Mouse (Mus musculus): ENCODE measurements at regions not wholly inside any gene's neighbourhood (a gene's known extent, or its start where the extent isn't known, plus 50 kb on each side); places are given as distances from the start of the nearest gene placed in this dataset.

DNA sequence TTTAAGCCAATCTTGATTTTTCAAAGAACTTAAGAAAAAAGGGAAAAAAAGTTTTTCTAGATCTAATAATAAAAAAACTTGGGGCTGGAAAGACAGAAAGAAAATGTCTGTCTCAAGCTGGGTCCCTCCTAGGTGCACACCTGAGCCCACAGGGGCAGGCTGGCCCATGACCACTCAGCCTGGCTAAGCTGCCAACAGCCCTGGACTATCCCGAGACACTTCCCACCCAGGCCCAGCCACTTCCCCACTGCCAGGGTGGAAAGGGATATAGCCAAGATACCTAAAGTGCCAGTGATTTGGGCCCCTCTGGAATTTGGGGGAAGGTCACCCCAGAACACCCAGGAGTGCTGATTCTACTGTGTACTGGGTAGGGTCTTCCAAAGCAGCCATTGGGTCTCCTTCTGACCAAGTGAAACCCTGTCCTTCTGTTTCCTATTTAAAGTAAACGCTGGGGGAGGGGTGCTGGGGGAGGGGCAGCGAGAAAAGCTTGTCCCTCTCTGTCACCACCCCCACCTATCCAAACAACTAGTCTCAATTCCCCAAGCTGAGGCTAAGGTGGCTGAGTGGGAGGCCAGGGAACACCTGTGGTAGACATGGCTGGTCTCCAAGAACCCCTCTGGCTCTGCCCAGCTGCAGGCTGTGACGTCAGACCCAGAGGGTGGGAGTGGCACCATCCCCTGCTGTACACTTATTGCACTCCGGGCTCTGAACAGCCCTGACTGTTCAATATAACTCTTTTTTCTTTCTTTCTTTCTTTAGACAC lies 62.6 kb downstream of the Mcfd2 start:
- DNase-seq, result peak; percentile 51 to 63

DNA sequence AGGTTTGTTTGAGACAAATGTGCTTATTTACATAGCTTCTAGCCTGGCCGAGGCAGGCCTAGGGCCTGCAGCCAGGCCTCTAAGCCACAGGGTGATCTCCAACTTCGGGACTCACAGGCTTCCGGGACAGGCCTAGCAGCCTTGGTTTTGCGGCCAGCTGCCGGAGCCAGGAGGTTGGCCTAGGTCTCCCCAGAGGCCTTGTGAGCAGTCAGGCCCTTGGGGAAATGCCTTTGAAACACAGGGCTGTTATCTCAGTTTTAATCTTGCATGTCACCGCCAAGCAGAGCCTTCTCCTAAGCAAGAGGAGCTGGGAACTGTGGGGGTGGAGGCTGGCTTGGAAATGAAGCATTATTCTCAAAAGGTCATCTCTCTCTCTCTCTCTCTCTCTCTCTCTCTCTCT lies 63.2 kb downstream of the Mcfd2 start:
- peak; percentile 30 to 31 for DNase-seq

- no peak for DNase-seq
Observed at GRCm38 (mm10) chr17:87200721-87201242, 65.0 kb downstream of the Mcfd2 start.

DNA sequence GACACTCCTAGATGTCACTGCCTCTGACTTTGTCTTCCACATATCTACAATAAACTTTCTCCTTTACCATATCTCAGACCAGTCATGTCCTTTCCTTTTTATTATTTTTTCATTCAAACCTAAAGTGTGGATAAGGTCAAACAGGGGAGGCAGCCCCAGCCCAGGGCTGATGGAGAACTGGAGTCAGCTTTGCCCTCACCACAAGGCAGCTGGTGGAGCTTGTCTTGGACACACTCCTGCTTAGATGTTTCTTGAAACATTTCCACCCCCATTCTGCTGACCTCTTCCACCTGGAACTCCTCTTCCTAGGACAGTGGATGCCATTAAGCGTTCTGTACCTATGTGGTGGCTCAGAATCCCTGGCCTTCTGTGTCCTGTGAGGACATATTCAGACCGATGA lies 65.6 kb downstream of the Mcfd2 start:
- no peak for DNase-seq

GRCm38 (mm10) chr17:87199134-87199533 lies 66.6 kb downstream of the Mcfd2 start:
- no peak for DNase-seq

DNA sequence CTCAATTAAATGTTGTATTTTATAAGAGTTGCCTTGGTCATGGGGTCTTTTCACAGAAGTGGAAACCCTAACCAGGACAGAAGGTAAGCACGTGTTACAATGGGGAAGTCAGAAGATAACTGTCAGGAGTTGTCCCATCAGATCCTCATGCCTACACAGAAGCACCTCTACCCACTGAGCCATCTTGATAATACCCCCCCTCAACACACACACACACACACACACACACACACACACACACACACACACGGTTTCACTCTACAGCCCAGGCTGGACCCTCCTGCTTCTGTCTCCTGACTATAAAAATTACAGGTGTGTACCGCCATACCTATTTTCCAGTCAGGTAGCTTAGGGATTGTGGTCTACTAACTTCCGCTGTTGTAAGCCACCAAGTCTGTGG lies 68.3 kb downstream of the Mcfd2 start:
- no peak for DNase-seq

GRCm38 (mm10) chr17:87194639-87195038 lies 71.1 kb downstream of the Mcfd2 start:
- no peak for DNase-seq

GRCm38 (mm10) chr17:87193482-87193881 lies 72.3 kb downstream of the Mcfd2 start:
- DNase-seq, result no peak

DNA sequence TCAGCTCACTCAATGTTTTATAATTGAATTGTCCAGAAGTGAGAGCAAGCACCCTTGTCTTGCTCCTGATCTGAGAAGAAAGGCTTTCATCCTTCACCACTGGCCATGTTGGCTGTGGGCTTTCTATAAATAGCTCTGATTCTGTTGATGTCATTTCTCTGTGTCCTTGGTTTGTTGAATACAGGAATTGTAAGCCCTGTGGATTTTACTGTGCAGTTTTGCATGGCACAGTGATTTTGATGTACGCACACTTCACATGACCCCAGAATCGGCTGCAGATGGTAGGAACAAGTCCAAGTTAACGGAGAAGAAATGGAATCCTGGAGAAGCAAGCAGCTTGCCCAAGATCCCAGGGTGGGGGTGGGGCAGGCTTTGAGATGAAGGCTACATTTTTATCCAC lies 76.1 kb downstream of the Mcfd2 start:
- DNase-seq, result no peak
